Mouse (Mus musculus) olfactory bulb, adult 2 months (tissue): ENCODE data around the gene Olfr325.

Experiments used
- CTCF ChIP-seq: fragments of 200-500 bp; IDR thresholded peaks from 2 replicates; pipeline ENCODE4 v1.5.1; 2012; ENCODE audit warnings: low read depth, mild to moderate bottlenecking, low read length, moderate library complexity; ENCODE audit not compliant: insufficient read depth
- POLR2A ChIP-seq: fragments of 200-500 bp; IDR thresholded peaks from 2 replicates; pipeline ENCODE4 v1.6.1; 2012; ENCODE audit warnings: mild to moderate bottlenecking, low read depth, low read length, moderate library complexity; ENCODE audit not compliant: insufficient read depth

DNA sequence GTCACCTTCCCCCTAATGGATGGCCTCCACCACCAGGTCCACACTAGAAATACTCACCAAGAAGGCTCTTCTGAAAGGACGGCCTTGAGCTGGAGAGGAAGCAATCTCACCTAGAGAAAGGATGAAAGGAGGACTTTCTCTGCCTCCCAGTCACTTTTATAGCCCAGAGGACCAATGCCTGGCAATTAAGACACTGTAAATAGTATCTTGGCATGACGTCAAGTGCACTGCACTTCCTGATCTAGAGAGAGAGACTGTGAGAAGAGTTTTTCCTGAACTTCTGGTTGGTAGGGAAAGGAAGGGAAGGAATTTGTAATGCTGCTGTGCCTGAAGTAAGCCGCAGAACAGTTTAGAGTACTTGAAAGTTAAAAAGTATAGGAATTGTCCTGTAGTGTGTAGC lies 35.8 kb downstream of the Olfr325 start:
- TF ChIP-seq CTCF: no peak
- no peak for TF ChIP-seq POLR2A
